Mouse (Mus musculus): Measurements from ENCODE around the gene Il17c.

DNA sequence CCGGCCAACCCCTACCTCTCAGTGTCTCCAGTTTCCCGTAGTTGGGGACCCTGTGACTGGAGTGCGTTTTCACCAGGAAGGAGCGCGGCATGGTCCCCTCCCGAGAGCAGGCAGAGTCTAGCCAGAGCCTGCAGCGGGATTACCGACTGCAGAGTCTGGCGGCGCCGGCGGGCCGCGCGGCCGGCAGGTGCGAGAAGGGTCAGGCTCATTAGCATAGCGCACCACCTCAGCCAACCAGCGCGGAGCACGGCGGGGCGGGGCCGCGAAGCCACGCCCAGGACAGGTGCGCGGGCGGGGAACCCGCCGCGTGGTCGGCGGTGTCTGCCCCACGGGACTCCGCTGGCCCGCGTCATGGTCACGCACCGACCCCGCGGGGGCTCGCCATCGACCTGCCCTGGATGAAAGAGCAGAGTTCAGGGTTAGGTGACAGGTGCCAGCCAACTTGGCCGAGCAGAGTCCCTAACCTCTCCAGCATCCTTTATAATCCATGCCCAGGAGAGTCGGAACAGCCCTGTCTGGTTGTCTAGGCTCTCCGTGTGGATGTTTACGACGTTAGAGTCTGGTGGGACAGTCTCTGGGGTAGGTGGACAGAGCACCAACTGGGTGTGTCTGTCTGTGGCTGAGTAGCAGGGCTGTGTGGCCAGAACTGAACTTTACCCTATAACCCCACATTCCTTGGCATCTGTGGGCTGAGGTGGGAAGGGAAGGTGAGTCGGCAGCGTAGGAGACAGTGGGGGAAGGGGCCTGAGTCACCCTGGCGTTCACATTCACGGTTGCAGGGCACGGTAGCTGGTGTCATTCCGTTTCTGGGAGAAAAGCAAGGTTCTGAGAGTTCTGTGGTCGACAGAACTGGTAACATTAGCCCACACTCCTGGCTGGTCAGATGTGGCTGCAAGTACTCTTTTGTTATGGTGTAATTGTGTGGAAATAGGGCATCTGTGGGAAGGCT is 39.0 kb downstream of the Il17c start, which contains the start of gene Snai3:
- TF ChIP-seq POLR2A (IDR thresholded peaks at IDR 0.05; ENCODE audit: insufficient read depth, low read depth, low read length): peak; percentile 62; the same call in 1 of the 2 replicates
- no peak for TF ChIP-seq CTCF (IDR thresholded peaks at IDR 0.05)
- TF ChIP-seq EP300 (IDR thresholded peaks at IDR 0.05; ENCODE audit: insufficient read depth, low read depth, low read length): no peak

Data from heart, adult 2 months (tissue).